Mouse (Mus musculus): Measurements from ENCODE around the gene Grk3. TPM values are rescaled to one million over a fixed set of nuclear protein-coding genes. Genes with fewer than 3 reads are reported as not detected.

The Grk3 gene
- total RNA-seq, 4 experiments from 2014 or later, result 3.5 to 5.2 (median 4.6) TPM

GRCm38 (mm10) chr5:112872999-112873398 lies 142.6 kb downstream of the Grk3 start:
- DNase-seq (ENCODE audit: low spot score), result no peak

- peak; percentile 61 for DNase-seq (ENCODE audit: low spot score)
Measured at GRCm38 (mm10) chr5:112870729-112871128, 144.9 kb downstream of the Grk3 start.

- DNase-seq (ENCODE audit: low spot score), result no peak
Measured at GRCm38 (mm10) chr5:112868620-112869019, 147.0 kb downstream of the Grk3 start.

GRCm38 (mm10) chr5:112864719-112865367 lies 150.7 kb downstream of the Grk3 start:
- DNase-seq (ENCODE audit: low spot score), result no peak

Other genes with a start within 250 kb of the Grk3 start
- 100 to 1,000 TPM; 211 to 246 (median 225) TPM for gene Myo18b, start 119.4 kb downstream of the Grk3 start, total RNA-seq (2022)
- gene Crybb2, start 54.3 kb upstream of the Grk3 start, total RNA-seq (2022), result not detected
- 1 to 10 TPM in 1 of 4 experiments, under 1 TPM in 3; 0.92 to 1.3 (median 0.93) TPM for gene Crybb3, start 65.8 kb upstream of the Grk3 start, total RNA-seq (2022)
- 10 to 100 TPM; 15.4 to 21.6 (median 20.3) TPM for gene 2900026A02Rik, start 205.4 kb upstream of the Grk3 start, total RNA-seq (2022)
- not detected for gene Tmem211, start 211.1 kb upstream of the Grk3 start, total RNA-seq (2022)

Data from heart, adult 8-10 months (tissue).